Mouse (Mus musculus): ENCODE measurements around the gene Itpkb.

Itpkb gene

GRCm38 (mm10) chr1:180397734-180398133, 67.4 kb downstream of the Itpkb start:
- no peak for DNase-seq (ENCODE audit: low spot score)

GRCm38 (mm10) chr1:180398446-180398845, 68.2 kb downstream of the Itpkb start:
- DNase-seq (ENCODE audit: low spot score): no peak

GRCm38 (mm10) chr1:180400691-180401455, 70.6 kb downstream of the Itpkb start:
- no peak for DNase-seq (ENCODE audit: low spot score)

- no peak for DNase-seq (ENCODE audit: low spot score)
Measured at GRCm38 (mm10) chr1:180401725-180402124, 71.4 kb downstream of the Itpkb start.

GRCm38 (mm10) chr1:180402481-180403081, 72.3 kb downstream of the Itpkb start:
- DNase-seq (ENCODE audit: low spot score): no peak

- DNase-seq (ENCODE audit: low spot score): no peak
Measured at GRCm38 (mm10) chr1:180403357-180403693, 73.0 kb downstream of the Itpkb start.

- DNase-seq (ENCODE audit: low spot score): no peak
Measured at GRCm38 (mm10) chr1:180403694-180404606, 73.7 kb downstream of the Itpkb start.

GRCm38 (mm10) chr1:180404706-180405105, 74.4 kb downstream of the Itpkb start:
- no peak for DNase-seq (ENCODE audit: low spot score)

- DNase-seq (ENCODE audit: low spot score): no peak
Measured at GRCm38 (mm10) chr1:180405576-180406335, 75.5 kb downstream of the Itpkb start.

- no peak for DNase-seq (ENCODE audit: low spot score)
Measured at GRCm38 (mm10) chr1:180406336-180407035, 76.2 kb downstream of the Itpkb start.

GRCm38 (mm10) chr1:180407171-180407671, 76.9 kb downstream of the Itpkb start:
- DNase-seq (ENCODE audit: low spot score): peak; percentile 59

GRCm38 (mm10) chr1:180407727-180408719, 77.7 kb downstream of the Itpkb start:
- DNase-seq (ENCODE audit: low spot score): no peak

GRCm38 (mm10) chr1:180408832-180409231, 78.5 kb downstream of the Itpkb start:
- DNase-seq (ENCODE audit: low spot score): no peak

- no peak for DNase-seq (ENCODE audit: low spot score)
Measured at GRCm38 (mm10) chr1:180409771-180410170, 79.5 kb downstream of the Itpkb start.

GRCm38 (mm10) chr1:180410306-180410705, 80.0 kb downstream of the Itpkb start:
- no peak for DNase-seq (ENCODE audit: low spot score)

GRCm38 (mm10) chr1:180415064-180415463, 84.8 kb downstream of the Itpkb start:
- no peak for DNase-seq (ENCODE audit: low spot score)

GRCm38 (mm10) chr1:180415836-180416235, 85.6 kb downstream of the Itpkb start:
- DNase-seq (ENCODE audit: low spot score): no peak

GRCm38 (mm10) chr1:180417118-180417517, 86.8 kb downstream of the Itpkb start:
- no peak for DNase-seq (ENCODE audit: low spot score)

- no peak for DNase-seq (ENCODE audit: low spot score)
Measured at GRCm38 (mm10) chr1:180419059-180419458, 88.8 kb downstream of the Itpkb start.

All from urinary bladder, postnatal 25 days (tissue).